Mouse (Mus musculus) mesoderm, embryonic 11.5 days (tissue): Measurements from ENCODE around the gene Cstb.
A peak's percentile ranks its signal among the peaks of the same experiment; 100 is the strongest.

Experiments used
- DNase-seq: peaks from one replicate; pipeline ENCODE4 v3.0.0-alpha.2; 2012; ENCODE audit warnings: low read depth, low spot score

The Cstb gene

DNA sequence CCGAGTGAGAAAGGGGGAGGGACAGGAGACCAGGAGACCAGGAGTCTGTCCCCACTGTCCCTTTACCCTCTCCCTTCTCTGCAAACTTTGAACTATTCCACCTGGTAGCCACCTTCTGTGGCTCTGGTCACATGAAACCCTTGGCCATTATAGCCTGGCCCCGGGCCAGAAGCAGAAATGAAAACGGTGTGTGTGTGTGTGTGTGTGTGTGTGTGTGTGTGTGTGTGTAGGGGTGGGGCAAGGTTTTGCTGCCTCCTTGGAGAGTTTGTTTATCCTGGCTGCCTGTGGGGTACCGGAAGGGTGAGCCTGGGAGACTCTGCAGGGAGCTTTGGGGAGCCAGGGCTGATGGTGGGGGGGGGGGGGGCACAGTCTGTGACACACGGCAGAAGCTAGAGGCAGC lies 35.0 kb downstream of the Cstb start:
- DNase-seq = no peak

DNA sequence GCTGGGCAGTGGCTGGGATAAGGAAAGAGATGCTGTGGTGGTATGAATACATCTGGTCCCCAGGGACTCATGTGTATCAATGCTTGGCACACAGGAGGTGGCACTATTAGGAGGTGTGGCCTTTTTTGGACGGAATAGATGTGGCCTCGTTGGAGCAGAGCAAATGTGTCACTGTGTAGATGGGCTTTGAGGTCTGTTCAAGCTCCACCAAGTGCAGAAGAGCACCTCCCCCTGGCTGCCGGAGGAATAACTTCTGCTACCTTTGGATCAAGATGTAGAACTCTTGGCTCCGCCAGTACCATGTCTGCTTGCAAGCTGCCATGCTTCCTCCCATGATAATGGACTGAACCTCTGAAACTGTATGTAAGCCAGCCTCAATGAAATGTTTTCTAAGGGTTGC lies 36.3 kb downstream of the Cstb start:
- DNase-seq = no peak

DNA sequence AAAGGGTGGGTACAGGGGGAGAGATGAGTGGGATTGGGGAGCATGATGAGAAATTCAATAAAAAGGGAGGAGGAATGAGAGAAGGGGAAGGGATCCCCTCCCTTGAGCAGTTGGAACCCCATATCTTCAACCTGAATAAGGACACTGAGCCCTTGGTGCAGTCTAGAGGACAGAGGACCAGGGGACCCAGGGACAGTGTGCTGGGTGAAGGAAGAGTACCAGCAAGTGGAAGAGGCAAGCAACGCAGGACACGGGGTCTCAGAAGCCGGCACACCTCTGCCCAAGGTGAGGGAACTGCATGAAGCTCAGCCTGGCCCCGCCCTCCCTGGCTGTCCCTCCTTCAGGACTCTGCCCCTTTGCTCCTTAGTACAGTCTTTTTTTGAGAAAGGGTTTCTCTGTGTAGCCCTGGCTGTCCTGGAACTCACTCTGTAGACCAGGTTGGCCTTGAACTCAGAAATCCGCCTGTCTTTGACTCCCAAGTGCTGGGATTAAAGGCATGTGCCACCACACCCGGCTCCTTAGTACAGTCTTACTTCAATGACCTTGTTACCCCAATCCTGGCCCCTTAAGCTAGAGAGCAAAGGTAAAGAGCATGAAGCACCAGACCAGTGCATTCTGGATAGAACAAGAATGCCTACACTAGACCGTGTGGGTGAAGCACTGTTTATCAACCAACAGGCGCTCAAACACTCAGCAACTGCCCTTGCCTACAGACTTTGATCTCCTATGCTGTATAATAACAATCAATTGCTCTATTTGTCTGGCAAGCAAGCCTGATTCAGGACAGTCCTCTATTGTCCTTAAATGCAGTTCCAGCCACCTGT lies 37.7 kb downstream of the Cstb start:
- no peak for DNase-seq

DNA sequence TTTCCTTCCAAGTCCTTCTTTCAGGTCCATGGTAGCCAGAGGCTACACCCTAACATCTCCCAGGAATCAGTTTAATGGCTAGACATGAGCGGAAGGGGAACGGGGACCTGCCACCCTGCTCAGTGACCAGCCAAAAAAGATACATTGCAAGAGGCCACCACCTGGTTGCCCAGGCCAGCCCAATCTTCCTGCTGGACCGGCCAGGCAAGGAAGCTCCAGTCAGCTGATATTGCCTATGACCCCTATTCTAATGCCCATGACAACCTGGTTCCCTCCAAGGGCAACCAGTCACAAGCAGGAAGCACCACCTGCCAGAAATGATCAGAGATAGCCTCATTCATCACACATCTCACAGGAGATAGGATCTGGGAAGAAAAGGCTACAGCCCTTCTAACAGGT lies 38.3 kb downstream of the Cstb start:
- no peak for DNase-seq

DNA sequence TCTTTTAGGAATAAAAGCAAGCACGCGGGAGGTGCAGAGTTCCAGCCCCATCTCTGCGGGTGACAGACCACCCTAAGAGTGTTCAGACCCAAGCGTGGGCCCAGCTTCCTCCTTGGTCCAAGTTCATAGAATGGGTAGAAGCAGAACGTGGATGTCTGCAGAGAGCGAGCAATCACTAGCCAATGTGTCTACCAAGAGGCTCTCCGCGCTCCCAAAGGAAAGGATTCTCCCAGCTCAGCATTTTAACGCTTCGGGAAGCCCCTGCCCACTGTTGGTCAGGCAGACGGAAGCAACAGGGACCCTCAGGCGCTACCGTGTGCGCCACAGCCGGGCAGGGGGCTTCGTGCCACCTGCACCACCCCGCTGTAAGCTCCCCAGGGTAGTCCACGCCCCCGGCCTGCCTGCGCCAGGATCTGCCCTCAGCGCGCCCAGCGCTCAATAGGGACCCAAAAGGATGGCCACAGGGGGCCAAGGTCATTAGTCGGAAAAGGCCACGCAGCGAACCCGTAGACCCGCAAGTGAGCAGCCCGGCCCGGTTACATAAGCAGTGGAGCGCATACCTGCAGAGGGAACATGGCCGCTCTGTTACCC lies 38.8 kb downstream of the Cstb start:
- no peak for DNase-seq

DNA sequence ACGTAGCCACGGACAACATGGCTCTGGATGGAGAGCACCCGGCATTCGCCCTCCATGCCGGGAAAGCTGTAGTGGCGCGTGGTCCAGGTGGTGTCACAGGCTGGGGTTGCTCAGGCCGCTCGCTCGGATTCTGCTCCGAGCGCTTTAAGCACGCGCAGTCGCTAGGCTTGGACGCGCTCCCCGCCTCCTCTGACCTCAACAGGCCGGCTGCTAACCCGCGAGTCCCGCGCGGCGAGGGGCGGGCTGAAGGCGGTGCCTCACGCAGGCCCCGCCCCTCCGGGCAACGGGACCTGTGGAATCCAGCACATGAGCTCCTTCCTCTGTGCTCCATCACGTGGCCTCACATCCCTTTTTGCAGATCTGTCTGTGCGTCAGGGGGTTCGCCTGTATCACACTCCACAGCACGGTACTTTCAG lies 39.3 kb downstream of the Cstb start, which contains the start of gene Pdxk:
TSS of gene Pdxk (minus strand) at position 184 of the 416 bp plus-strand sequence.
- peak; percentile 92 for DNase-seq

DNA sequence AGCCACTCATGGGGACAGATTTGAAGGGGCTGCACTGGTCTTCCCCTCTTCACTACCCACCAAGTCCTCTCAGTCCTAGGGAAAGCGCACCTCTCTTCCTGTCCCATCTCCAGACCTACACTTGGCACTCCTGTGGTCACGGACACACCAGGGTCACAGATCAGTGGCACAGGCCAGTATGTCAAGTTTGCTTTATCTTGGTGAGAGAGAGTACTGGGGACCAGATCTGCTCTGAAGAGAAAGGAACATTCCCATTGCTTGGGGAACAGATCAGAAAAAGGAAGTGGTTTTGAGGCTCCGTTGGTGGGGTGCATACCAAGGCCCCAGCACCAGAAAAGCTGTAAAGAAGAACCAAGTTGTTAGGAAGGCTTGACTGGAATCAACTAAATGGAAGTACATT lies 40.0 kb downstream of the Cstb start:
- no peak for DNase-seq

DNA sequence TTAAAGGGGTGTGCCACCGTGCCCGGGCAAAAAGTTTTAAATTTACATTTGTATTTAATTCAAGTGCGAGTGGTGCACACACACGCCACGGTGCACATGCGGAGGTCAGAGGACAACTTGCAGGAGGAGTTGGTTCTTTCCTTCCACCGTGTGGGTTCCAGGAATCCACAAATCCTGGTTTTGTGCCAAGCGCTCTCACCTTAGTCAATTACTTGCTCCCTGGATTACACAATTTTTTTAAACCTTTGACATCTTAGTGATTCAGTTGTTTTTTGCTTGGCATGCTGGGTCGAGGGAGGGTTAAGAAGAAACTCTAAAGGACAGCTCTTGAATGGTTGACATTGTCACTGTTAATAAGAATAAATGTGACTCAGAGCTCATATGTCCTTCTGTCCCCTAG lies 41.2 kb downstream of the Cstb start:
- no peak for DNase-seq

DNA sequence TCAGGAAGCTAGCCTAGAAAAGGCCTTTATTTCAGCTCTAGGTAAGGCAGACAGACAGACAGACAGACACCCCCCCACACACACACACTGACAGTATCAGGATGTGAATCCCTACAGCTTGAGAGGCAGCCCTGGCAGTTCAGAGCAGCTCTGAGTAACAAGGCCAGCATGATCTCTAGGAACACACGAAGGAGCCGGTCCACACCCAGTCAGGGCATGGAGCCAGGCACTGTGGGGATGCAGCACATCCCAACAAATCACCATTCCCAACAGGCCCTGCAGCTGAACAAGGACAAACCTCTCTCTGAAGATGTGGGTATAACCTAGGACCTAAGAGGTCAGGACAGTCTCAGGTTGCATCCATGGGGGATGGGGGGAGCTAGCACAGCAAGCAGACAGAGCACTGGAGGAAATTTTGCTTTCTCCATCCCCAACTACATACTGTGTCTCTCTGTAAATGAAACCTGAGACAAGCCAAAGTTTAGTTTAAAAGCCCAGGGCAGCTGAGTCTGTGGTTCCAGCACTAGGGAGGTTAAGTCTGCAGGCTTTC lies 42.4 kb downstream of the Cstb start:
- no peak for DNase-seq

DNA sequence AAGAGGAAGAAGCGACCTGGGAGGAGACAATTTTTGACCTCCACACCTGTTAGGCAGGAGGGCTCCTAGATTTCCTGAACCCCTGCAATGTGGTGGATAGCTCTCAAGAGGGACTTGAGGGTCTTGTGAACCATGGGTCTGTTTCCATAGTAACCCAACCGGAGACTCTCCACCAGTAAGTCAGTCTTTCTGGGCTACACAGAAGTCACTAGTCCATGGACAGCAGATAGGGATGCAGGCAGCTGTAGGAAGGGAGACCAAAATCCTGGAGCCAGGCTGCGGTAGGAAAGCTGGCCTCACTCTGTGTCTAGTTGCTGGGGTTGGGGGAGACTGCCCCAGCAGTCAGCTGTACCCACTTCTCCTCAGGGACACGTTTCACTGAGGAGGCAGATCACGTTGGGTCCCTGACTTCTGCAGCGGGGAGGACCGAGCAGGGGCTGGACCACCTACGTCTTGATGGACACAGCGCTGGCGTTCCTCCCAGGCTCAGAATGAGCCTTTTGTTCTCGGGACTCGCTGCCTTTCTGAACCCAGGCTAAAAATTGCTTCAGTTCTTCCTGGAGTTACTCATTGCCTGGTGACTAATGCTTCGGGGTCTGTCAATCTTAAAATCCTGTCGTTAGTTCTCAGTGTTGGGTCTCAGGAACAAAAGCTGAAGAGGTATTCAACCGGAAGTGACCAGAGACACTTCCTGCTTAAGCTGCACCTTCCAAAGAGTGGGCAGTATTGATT lies 45.3 kb downstream of the Cstb start:
- no peak for DNase-seq

DNA sequence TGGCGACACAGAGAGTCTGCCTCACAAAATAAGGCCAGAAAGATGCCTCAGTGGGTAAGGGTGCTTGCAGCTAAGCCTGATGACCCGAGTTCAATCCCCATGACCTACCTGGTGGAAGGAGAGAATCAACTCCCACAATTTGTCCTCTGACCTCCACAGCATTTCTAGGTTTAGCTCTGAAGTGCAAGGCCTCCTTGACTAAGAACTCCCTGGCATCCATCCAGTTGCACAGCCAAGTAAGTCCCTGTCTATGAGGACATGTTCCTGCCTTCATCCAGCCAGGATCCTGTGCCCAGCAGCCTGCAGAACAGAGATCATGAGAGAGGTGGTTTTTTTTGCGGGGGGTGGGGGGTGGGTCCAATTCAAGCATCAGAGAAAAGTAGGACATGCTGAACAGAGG lies 46.6 kb downstream of the Cstb start:
- DNase-seq = no peak

DNA sequence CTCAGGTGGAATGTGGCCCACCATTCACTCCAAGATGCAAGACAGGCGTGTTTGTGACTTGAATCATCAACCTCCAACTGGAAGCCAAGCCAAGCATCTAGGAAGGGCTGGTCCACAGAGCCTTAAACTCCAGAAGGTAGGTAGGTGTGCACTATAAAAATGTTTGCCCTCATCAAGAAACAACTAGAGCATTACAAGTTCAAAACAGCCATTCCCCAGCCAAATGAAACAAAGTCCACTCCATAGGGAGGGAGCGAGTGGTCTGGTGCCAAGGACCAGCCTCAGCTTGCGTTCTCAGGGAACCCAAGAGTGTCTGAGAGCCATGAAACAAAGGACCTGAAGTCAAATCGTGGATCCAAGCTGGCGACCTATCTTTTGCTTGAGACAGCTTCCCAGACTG lies 48.0 kb downstream of the Cstb start:
- no peak for DNase-seq

DNA sequence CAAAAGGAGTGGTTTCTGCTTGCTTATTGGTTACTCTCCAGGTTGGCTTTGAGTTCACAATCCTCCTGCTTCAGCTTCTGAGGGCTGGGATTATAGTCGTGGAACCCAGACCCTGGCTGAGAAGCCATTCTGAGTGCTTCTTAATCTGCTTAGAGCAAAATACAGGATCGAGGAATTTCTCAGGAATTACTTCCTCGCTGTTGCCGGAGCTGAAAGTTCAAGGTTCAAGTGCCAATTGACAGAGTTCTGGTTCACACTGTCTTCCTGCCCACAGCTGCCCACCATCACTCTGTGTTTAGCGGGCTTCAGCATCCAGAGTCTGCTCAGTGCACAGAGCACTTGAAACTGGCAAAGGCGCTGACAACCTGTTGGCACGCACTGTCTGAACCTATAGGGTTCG lies 49.3 kb downstream of the Cstb start:
- no peak for DNase-seq

DNA sequence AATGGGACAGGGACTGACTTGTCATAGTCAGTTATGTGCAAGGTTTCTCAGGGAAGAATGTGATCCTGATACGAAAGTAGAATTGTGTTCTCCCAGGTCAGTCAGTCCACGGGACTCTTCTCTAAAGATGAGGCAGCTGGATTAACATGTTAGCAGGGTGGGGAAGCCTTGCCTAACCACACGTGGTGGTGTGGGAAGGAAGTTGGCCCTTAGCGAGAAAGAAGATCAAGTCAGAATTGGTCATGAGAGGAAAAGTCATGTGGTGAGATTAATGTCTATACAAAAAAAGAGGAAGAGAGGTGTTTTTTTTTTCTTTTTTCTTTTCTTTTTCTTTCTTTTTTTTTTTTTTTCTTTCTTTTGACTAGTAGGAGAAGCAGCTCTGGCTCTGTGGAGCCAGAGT lies 51.4 kb downstream of the Cstb start:
- DNase-seq = no peak
